Mouse (Mus musculus): Measurements from ENCODE around the gene Med12. TPM values are rescaled to one million over a fixed set of nuclear protein-coding genes. Genes with fewer than 3 reads are reported as not detected.

Med12 gene
- 83.5 TPM for polyA plus RNA-seq (2017; shearing (Covaris generic))

DNA sequence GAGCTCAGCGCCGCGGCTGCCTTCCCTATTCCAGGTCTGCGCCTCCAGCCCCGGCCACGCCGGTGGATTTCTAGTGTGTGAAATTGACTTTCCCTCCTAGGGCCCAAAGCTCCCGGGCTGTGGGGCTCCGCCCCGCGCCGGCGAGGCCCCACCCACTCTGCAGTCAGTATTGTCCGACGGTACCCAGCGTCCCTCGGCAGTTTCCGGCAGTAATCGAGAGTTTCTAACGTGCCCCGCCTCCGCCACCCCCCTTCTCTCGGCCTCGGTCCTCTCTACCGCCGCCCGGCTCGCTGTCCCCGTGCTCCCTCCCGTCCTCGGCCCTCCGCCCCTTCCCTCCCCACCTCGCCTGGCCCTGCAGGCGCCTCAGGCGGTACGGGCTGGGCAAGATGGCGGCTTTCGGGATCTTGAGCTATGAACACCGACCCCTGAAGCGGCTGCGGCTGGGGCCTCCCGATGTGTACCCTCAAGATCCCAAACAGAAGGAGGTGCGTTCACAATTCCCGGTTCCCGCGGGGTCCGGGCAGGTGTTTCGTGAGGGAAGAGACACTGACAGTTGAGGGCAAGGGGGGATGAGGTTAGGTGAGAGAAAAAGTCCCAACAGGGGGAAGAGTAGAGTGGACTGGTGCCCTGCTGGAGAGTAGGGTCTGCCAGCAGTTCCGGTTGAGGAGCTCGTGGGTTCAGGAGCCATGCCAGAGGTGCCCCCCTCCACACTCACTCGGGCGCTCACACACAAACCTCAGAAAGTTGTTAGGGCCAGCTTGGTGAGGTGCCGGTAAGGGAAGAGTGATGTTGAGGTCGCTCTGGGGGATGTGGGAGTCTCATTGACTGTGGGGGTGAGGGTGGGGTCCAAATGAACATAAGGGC, at the start of gene Med12:
Med12 (plus strand) TSS at position 156 of the 864 bp plus-strand sequence.

DNA sequence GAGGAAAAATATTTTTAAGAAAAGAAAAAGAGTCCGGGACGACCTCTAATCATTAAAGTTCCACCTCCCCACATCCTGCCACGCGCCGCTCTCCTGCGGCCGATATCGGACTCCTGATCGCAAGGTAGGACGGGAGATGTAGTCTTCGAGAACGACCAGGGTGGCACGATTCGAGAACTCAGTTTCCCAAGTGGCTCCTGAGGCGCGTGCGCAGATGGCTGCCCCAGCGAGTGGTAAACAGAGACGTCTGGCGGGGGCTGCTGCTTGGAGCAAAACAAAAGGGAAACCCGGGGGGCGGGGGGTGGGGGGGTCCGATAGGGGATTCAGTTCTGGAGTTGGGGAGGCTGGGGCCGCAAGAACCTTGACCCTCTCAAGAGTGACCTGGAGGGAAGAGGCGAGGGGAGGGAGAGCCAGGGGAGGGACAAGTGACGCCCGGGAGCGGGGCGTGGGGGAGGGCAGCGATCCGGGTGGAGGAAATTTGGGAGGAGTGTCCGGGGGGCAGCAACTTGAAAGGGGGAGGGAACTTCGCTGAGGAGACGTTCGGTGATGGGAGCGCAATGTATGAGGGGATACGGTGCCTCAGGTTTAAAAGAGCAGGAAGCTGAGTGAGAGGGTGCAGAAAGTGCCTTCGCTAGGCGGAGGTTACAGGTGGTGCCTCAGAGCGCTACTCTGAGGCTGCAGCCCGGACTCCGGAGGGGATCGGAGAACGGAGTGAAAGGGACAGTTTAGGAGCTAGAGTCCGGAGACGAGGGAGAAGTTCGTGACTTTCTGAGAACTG, 19.7 kb upstream of the Med12 start, which contains the start of gene Foxo4:
Foxo4 (plus strand) TSS at position 577 of the 778 bp plus-strand sequence.

DNA sequence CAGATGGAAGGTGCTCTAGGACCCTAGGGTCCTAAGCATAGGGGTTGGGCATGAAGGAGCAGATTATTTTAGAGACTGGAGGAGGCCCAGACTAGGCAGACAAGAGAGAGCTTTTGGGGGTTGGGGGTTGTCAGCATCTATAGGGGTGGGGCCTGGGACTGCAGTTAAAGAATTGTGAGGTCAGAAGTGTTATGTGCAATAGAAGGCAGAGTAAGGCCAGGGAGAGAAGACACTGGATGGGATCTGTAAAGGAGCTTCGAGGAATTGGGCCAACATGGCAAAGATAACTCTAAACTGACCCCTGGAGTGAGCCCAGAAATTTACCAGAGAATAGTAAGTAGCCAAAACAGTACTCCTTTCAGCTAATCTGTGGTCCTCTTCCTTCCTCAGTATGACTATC, 9.9 kb upstream of the Med12 start, which contains the start of gene Gm614:
Gm614 (minus strand) TSS at position 101 of the 400 bp plus-strand sequence.

DNA sequence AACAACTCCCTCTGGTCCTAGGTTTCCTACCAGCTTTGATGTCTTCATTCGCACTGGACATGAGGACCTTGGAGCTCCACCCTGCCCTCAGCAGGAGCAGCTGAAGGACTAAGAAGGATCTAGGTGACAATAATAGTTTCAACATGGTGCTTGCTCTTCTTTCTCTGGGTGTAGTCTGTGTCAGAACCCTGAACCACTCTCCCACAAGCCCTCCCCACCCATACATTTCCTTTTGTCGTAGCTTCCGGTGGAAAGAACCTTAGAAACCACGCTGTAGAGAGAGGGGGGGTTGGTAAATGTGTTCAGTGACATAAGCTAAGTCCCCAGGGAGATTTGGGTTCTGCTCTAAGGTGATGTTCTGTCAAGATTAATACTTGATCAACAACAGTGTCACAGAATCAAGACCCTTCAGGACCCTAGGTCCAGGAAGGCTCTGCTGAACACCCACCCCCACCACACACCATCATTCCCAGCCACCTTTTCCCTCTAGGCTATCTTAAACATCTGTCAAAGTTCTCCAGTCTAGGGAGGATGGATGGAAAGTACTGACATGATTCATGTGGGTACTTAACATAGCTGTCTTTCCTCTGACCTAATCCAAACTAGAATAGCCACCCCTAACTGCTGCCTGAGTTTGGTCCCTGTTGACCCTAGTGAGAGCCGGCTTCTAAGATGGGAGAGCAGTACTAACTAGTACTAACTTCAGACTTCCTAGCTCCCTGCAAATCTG, 5.6 kb upstream of the Med12 start, which contains the start of gene Il2rg:
Il2rg (minus strand) TSS at position 231 of the 730 bp plus-strand sequence.

DNA sequence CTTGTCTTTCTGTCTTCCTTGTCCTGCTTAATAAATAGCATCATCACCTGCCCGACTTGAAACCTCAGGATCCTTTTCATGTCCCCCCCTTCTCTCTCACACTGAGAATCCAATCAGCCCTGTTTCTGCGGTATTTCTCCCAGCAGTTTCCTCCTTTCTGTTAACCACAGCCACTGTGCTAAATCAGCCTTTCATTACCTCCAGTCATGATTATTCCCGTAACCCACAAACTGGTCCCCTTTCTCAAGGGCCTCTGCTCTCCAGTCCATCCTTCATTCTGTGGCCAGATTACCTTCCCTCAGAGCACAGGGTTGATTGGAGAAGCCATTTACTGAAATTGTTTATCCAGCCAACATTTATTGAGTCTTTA, 5.1 kb upstream of the Med12 start, which contains the start of gene Gm20489:
Gm20489 (minus strand) TSS at position 269 of the 370 bp plus-strand sequence.

DNA sequence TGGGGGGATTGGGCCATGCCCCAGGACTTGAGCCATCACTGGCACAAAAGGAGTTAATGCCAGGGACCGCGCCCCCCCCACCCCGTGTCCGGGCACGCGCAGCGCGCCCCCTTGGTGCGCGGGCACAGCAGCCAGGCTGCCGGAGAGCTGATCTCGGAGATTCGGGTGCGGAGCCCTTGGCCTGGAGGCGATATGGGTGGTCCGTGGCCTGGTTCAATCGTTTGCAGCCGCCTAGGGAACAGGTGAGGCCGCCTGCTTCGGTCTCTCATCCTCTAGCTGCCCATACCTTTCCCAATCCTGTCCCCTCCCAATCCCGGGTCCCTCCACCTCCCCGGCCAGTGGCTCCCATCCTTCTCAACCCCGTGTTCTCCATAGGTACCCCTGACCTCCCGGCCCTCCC, 25.2 kb downstream of the Med12 start, which contains the start of gene Nlgn3:
Nlgn3 (plus strand) TSS at position 114 of the 400 bp plus-strand sequence.

Other genes starting within 250 kb of the Med12 start
- gene Tex11, start 214.4 kb upstream of the Med12 start, polyA plus RNA-seq (2017; shearing (Covaris generic)), result 0.10 TPM
- gene Slc7a3, start 188.0 kb upstream of the Med12 start, polyA plus RNA-seq (2017; shearing (Covaris generic)), result 0.80 TPM
- 50.5 TPM for gene Snx12, start 51.5 kb upstream of the Med12 start, polyA plus RNA-seq (2017; shearing (Covaris generic))
- 2.2 TPM for gene Foxo4, start 19.5 kb upstream of the Med12 start, polyA plus RNA-seq (2017; shearing (Covaris generic))
- gene Gm614, start 10.0 kb upstream of the Med12 start, polyA plus RNA-seq (2017; shearing (Covaris generic)), result 7.5 TPM
- 1,237 TPM for gene Il2rg, start 5.8 kb upstream of the Med12 start, polyA plus RNA-seq (2017; shearing (Covaris generic))
- gene Gm20489, start 5.0 kb upstream of the Med12 start, polyA plus RNA-seq (2017; shearing (Covaris generic)), result not detected
- not detected for gene Nlgn3, start 25.1 kb downstream of the Med12 start, polyA plus RNA-seq (2017; shearing (Covaris generic))
- not detected for gene Gjb1, start 102.3 kb downstream of the Med12 start, polyA plus RNA-seq (2017; shearing (Covaris generic))
- 9.5 TPM for gene Zmym3, start 146.8 kb downstream of the Med12 start, polyA plus RNA-seq (2017; shearing (Covaris generic))
- gene Nono, start 155.3 kb downstream of the Med12 start, polyA plus RNA-seq (2017; shearing (Covaris generic)), result 251 TPM
- gene Itgb1bp2, start 175.1 kb downstream of the Med12 start, polyA plus RNA-seq (2017; shearing (Covaris generic)), result not detected

Measured in naive thymus-derived CD4-positive, alpha-beta T cell, adult 5 months (primary cell).